In the genomic region with DNA sequence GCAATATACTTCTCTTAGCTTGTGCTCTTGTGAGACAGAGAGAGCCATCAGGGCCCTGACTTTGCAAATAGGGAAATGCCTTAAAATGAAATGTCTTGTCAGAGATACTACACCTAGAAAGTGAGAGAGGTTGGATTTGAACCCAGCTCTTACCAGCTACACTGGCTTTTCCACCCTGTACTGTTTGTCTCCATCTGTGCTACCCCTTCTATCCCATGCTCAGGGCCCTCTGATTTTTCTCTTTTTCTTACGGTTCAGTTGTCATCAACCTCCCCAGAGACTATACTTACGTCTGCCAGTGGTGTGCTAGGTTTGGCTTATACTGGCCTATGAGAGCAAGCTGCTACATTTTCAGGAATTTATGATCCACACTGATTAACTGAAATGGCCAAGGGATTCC, we compare ENCODE assay signal across 41 mouse cellular contexts. TPM values are rescaled to one million over a fixed set of nuclear protein-coding genes. Genes with fewer than 3 reads are reported as not detected.
"Had no signal": no experiment of that assay in that cellular context is flagged by ENCODE, and none has a peak within 500 bp of the region (broad histone marks: within the 10 kb centered on the region; RNA-seq: fewer than 3 reads in every experiment).

No protein-coding gene starts in this region.

- H3K36me3 ChIP-seq: heart, embryonic 10.5 days; heart, embryonic 12.5 days; hindbrain, embryonic 10.5 days; hindbrain, embryonic 13.5 days; hindbrain, embryonic 15.5 days; intestine, embryonic 15.5 days; limb, embryonic 13.5 days; limb, embryonic 15.5 days; liver, embryonic 12.5 days had no signal

- H3K27ac ChIP-seq: gastrocnemius, adult 2 months; heart, embryonic 10.5 days; hindbrain, embryonic 10.5 days; hindbrain, embryonic 13.5 days; hindbrain, embryonic 15.5 days; hindbrain, postnatal 0 days; intestine, embryonic 15.5 days; layer of hippocampus, adult 2 months; limb, embryonic 13.5 days; limb, embryonic 15.5 days; liver, embryonic 12.5 days; liver, embryonic 14.5 days had no signal

- DNase-seq: gastrocnemius, adult 2 months; gastrocnemius, postnatal 10 days; gastrocnemius, postnatal 25 days; heart, postnatal 10 days; heart, postnatal 4 days; kidney, adult 18-20 months; kidney, adult 8-10 months; kidney, postnatal 10 days; kidney, postnatal 25 days; kidney, postnatal 4 days; layer of hippocampus, postnatal 36 days; left cerebral cortex, postnatal 4 days had no signal

- H3K4me3 ChIP-seq: gastrocnemius, adult 2 months; heart, embryonic 10.5 days; heart, embryonic 12.5 days; hindbrain, embryonic 10.5 days; hindbrain, embryonic 13.5 days; hindbrain, embryonic 15.5 days; intestine, embryonic 15.5 days; layer of hippocampus, adult 2 months; limb, embryonic 13.5 days; limb, embryonic 15.5 days; liver, embryonic 12.5 days had no signal

- H3K9me3 ChIP-seq: heart, embryonic 10.5 days; heart, embryonic 12.5 days; hindbrain, embryonic 10.5 days; hindbrain, embryonic 13.5 days; hindbrain, embryonic 15.5 days; intestine, embryonic 15.5 days; limb, embryonic 13.5 days; limb, embryonic 15.5 days; liver, embryonic 12.5 days had no signal

- H3K4me2 ChIP-seq: heart, embryonic 12.5 days; hindbrain, embryonic 13.5 days; hindbrain, embryonic 15.5 days; intestine, embryonic 15.5 days; limb, embryonic 13.5 days; limb, embryonic 15.5 days; liver, embryonic 12.5 days had no signal

- ATAC-seq: hindbrain, postnatal 0 days; inflammation-experienced regulatory T-cells, adult 6 months; intestine, embryonic 15.5 days; intestine, postnatal 0 days; liver, embryonic 12.5 days had no signal

- H3K27me3 ChIP-seq: heart, embryonic 12.5 days; hindbrain, embryonic 13.5 days; hindbrain, embryonic 15.5 days; intestine, embryonic 15.5 days; limb, embryonic 13.5 days; limb, embryonic 15.5 days; liver, embryonic 12.5 days had no signal

- H3K4me1 ChIP-seq: heart, embryonic 10.5 days; heart, embryonic 12.5 days; hindbrain, embryonic 10.5 days; hindbrain, embryonic 13.5 days; hindbrain, embryonic 15.5 days; intestine, embryonic 15.5 days; limb, embryonic 13.5 days; limb, embryonic 15.5 days; liver, embryonic 12.5 days had no signal

- H3K9ac ChIP-seq: heart, embryonic 12.5 days; hindbrain, embryonic 13.5 days; hindbrain, embryonic 15.5 days; intestine, embryonic 15.5 days; limb, embryonic 13.5 days; limb, embryonic 15.5 days; liver, embryonic 12.5 days; liver, embryonic 14.5 days had no signal

RNA-seq across cellular contexts. Expression of a gene that starts 4.4 kb away (rescaled TPM):
- total RNA-seq: gastrocnemius, adult 2 months; hindbrain, postnatal 0 days had no signal
- polyA plus RNA-seq: heart, embryonic 12.5 days; heart, embryonic 14.5 days; hindbrain, embryonic 10.5 days; hindbrain, embryonic 13.5 days; hindbrain, embryonic 15.5 days; limb, embryonic 11.5 days; liver, embryonic 12.5 days had no signal

RNA-seq across cellular contexts. Expression of a gene that starts 11.4 kb away (rescaled TPM):
- total RNA-seq: gastrocnemius, adult 2 months; gastrocnemius, postnatal 10 days; gastrocnemius, postnatal 25 days; gastrocnemius, postnatal 4 days; granulocyte monocyte progenitor cell, adult 5-6 weeks; heart, adult 8-10 months; heart, postnatal 10 days; heart, postnatal 25 days; heart, postnatal 4 days; hindbrain, postnatal 0 days; layer of hippocampus, adult 2 months; layer of hippocampus, postnatal 14 days; layer of hippocampus, postnatal 36 days; left cerebral cortex, adult 18-20 months; left cerebral cortex, adult 8-10 months; left cerebral cortex, postnatal 10 days; left cerebral cortex, postnatal 25 days; left cerebral cortex, postnatal 4 days; liver, adult 2 months had no signal
- polyA plus RNA-seq: frontal cortex, adult 2 months; heart, embryonic 10.5 days; heart, embryonic 12.5 days; heart, embryonic 14.5 days; hindbrain, embryonic 10.5 days; hindbrain, embryonic 13.5 days; hindbrain, embryonic 15.5 days; hindbrain, postnatal 0 days; intestine, embryonic 15.5 days; intestine, postnatal 0 days; kidney, embryonic 14.5 days; kidney, embryonic 16.5 days; limb, embryonic 11.5 days; limb, embryonic 13.5 days; limb, embryonic 15.5 days; liver, adult 2 months; liver, embryonic 12.5 days had no signal
